Mouse (Mus musculus) CD4-positive helper T cell, adult 2 months (primary cell): Measurements from ENCODE around the gene Olfr1164.

Source experiments
- DNase-seq: peaks from one replicate; pipeline ENCODE4 v3.0.0-alpha.2; 2012; ENCODE audit warnings: low read depth, missing footprints, low spot score

Olfr1164 gene

GRCm38 (mm10) chr2:88093866-88094265 lies at the start of gene Olfr1164:
TSS of gene Olfr1164 (minus strand) at chr2:88093966.
- no peak for DNase-seq

DNA sequence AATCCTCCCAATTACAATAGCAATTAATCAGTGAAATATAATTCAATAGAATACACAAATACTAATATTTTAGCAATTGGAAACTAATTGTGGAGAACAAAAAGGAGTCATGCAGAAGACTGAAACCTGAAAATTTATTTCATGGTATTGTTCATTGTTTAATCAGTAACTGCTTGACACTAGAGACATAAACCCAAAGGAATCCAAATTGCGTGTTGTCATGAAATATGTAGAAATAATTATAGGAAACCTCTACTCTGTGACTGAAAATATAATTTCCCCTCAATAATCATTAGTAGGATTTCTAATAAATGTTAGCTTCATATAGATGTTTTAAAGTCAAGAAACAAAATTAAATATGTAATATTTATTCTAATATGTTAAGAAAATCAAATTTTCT lies 34.4 kb upstream of the Olfr1164 start, which contains the start of gene Olfr1166:
TSS of gene Olfr1166 (minus strand) at position 101 of the 400 bp plus-strand sequence.
- no peak for DNase-seq

DNA sequence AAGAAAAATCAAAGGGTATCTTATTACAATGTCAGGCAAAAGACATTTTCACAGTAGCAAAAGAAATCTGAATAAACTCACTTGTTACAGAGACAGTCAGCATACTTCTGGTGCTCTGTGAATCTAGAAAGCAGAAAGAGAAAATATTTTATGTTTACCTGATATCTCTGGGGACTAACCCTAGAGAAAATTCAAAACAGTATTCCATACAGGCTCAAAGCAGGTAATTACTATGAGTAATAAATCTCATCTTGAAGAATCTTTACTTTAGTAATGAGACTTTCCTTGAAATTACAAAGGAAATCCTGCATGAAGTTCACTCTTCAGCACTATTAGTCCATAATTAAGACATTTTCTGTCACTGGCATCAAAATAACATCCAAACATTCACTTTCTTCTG lies 22.0 kb downstream of the Olfr1164 start, which contains the start of gene Olfr1163:
TSS of gene Olfr1163 (minus strand) at position 101 of the 400 bp plus-strand sequence.
- no peak for DNase-seq

DNA sequence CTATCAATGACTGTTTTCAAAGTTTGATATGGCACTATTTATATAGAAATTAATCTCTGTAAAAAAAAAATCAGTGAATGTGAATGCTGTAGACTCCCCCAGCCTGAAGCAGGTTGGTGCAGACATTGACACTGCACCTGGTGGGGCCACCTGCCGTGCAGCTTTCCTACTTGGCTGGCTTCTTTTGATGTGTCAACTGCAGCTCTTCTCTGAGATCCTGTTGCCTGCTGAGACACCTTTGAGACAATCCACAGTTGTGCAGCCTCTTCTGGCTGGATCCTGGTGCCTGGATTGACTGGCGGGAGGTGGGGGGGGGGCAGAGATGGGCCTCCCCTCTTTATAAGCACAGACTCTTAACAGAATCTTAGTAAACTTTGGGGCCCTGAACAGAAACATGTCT lies 30.2 kb downstream of the Olfr1164 start:
- no peak for DNase-seq

DNA sequence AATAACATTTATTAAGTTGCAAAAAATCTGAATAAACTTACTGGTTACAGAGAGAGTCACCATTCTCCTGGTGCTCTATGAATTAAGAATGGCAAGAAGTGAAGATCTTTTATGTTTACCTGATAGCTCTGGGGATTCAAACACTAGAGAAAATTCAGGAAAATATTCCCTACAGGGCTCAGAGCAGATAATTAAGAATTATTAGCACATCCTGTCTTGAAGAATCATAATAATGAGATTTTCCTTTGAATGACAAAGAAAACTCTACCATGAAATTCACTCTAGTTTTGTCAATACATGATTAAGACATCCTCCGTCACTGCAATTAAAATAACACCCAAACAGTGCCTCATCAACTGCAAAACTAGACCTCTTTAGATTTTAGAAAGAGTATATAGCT lies 42.7 kb downstream of the Olfr1164 start, which contains the start of gene Olfr1162:
TSS of gene Olfr1162 (minus strand) at position 101 of the 400 bp plus-strand sequence.
- no peak for DNase-seq
